Mouse (Mus musculus): Measurements from ENCODE around the gene Sprr3.
"Not testable (repeated sequence)": the region's sequence is repeated elsewhere in the genome, so short reads cannot be mapped to it uniquely, and the experiment has no call there.

Gene Sprr3

DNA sequence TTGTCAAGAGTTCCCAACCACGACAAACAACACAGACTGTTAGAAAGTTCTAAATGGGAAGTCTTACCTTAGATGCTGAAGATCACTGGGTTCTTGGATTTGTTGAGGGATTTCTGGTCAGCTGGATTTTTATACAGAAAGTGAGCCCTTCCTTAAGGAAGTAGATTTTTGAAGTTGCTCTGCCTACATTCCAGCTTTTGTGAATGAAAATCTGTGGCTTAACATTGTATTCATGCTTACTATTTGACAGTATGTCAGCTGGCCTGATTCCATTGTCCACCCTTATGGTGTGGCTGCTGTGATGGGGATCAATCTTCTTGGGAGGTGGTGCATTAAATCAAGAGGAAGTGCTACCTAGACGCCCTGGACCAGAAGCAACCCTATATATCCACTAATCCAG, at the start of gene Sprr3:
Sprr3 (minus strand) TSS at position 101 of the 400 bp plus-strand sequence.
- DNase-seq (ENCODE audit: low spot score in 2 of 2): no peak

DNA sequence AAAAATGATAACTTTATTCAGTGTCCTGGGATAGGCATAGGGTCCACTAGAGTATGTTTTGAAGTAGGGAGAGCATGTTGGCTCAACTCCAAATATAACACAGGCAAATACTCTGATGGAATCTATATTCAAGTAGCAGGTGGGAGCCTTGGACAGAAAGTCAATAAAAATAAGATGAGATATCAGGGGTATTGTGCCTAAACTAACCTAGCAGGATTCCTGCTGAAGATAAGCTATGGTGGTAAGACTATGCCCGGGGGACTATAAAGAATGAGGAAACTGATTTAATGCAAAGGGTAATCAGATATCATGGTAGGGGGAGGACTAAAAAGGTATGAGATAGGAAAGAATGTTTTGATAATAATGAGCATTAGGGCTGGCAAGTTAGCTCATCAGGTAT, 49.7 kb upstream of the Sprr3 start:
- no peak for DNase-seq (ENCODE audit: low spot score in 2 of 2)

DNA sequence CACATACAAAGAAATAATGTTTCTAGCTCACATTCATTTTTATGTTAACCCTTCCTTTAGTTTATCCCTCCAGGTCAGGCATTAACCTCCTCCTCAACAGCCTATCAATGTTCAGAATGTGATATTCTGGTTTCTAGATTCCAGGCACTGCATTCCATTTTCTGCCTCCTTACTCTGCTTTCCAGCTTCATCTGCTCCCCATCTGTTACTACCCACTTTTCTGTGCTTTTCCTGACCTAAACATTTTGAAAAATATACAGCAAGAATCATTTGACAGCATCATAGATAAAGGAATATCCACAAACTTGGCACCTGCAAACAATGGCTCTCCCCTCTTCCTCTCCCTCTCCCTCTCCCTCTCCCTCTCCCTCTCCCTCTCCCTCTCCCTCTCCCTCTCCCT, 45.0 kb upstream of the Sprr3 start:
- DNase-seq (ENCODE audit: low spot score in 2 of 2): no peak

DNA sequence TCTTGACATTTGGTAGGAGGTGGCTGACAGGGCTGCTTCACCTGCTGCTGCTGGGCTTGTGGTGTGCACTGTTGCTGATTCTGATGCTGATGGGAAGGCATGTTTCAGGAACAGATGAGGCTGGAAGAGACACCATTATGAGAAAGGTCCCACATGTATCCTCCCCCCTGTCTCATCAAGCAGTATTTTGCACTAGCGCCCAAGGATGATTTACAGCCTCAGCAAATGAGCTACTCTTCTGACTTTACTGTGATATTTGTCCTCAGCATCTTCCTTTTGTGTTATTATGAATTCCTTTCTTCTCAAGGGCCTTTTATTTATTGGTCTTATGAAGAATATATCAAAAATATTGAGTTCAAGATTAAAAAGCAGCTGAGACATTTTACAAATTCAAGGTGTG, 41.9 kb upstream of the Sprr3 start, which contains the start of gene Sprr4:
Sprr4 (minus strand) TSS at position 101 of the 400 bp plus-strand sequence.
- no peak for DNase-seq (ENCODE audit: low spot score in 2 of 2)

DNA sequence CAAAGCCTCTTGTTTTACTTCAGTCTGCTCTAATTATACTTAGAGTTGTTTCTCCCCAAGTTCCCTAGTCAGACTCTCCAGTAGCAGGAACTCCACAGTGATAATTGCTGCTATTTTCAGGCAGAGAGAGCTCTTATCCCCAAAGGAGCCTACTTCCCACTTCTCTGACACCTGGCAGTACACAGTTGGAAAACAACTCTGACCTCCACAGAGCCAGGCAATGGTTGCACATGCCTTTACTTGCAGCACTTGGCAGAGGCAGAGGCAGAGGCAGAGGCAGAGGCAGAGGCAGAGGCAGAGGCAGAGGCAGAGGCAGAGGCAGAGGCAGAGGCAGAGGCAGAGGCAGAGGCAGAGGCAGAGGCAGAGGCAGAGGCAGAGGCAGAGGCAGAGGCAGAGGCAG, 31.7 kb upstream of the Sprr3 start:
- not testable (repeated sequence) for DNase-seq (ENCODE audit: low spot score in 2 of 2)

DNA sequence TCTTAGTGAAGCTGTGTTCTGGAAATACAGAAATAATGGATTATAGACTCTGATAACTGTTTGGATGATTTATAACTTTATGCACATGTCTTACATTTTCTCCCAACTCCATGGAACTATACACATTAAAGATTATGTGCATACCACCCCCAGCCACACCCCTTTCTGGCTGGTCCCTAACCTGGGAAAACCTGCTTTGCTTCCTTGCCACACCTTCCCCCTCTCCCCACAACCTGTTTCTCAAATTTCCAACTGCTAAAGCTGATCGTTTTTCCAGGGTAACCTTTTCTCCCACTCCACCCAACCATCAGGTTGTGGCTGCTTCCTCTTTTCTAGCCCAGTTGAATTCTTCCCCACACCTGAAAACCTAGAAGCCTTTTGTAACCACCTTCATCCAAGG, 27.8 kb upstream of the Sprr3 start:
- no peak for DNase-seq (ENCODE audit: low spot score in 2 of 2)

DNA sequence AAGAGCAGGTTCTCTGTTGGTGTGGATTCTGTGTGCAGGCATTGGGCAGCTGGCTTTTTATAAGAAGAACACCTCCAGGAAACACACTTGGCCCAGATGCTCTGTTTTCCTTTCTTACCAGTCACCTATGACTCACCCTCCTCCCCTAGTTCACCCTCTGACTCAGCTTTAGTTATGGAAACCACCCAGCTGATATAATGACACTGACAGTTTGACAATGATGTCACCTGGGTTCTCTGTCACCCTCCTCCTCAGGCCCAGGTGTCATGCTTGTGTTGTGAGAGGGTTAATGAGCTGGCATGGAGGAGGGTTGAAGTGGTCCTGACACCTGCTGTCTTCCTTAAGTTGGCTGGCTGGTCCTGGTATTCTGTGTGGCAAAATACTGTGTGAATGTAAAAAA, 27.3 kb upstream of the Sprr3 start, which contains the start of gene Sprr1a:
Sprr1a (minus strand) TSS at position 33 of the 400 bp plus-strand sequence.
- no peak for DNase-seq (ENCODE audit: low spot score in 2 of 2)

DNA sequence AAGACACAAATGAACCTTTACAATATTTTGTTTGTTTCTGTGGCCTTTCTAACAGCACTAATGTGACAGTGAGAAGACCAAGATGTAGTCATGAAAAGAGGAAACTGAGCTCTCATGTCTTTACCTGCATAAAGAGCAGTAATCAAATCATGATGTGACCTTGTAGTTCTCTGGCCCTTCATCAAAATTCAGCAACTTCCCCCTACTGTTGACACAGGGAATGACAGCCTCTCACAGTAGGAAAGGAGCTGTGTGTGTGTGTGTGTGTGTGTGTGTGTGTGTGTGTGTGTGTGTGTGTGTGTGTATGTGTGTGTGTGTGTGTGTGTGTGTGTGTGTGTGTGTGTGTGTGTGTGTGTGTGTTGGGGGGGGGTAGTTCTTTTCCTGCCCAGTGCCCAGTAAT, 22.7 kb upstream of the Sprr3 start:
- not testable (repeated sequence) for DNase-seq (ENCODE audit: low spot score in 2 of 2)

DNA sequence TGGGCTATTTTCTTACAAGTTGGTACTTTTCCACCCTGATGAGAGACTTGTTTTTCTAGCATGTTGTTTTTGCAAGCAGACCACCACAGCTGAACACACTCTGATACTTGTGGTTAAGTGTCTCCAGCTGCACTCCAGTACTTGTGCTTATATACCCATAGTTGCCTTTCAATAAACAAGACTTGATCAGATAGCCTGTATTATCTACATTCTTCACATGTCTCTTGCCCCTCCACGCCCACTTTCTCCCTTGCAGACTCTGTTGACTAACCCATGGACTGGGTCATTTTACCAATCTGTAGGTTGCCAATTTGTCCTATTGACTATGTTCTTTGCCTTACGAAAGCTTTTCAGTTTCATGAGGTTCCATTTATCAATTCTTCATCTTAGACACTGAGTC, 11.6 kb upstream of the Sprr3 start:
- DNase-seq (ENCODE audit: low spot score in 2 of 2): no peak

DNA sequence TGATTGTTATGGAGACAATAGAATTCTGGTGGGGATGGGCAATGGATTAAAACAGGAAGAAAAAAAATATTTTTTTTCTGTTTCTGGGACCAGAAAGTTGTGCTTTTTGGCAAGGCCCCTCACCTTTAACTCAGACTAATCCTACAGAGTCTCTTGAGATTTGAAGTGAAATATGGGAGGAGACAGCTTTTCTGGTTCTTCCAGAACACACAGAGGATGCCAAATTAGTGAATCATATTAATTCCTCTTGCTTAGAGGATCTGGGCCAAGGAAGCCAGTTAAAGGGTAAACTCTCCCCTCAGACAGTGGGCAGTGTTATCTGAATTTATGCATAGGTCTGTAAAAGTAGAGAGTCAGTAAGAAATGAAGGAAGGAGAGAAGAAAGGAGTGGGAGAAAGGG, 8.9 kb upstream of the Sprr3 start:
- DNase-seq (ENCODE audit: low spot score in 2 of 2): no peak

DNA sequence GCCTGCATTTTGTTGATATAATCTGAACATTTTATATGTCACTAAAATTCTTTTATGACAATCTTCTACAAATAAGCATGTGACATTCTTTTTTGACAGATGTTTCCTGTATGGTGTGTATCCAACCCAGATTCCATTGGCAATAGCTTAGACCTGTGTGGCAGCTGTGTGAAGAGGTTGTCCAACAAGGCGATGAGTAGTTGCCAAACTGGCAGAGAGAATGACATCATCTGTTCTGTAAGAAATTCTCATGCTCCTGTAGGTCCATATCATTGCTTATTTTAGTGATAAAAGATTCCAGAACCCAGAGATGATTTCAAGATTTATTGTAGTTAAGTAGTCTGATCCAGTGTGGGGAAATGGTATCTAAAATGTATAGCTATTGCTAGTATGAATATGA, 8.1 kb upstream of the Sprr3 start:
- DNase-seq (ENCODE audit: low spot score in 2 of 2): no peak

DNA sequence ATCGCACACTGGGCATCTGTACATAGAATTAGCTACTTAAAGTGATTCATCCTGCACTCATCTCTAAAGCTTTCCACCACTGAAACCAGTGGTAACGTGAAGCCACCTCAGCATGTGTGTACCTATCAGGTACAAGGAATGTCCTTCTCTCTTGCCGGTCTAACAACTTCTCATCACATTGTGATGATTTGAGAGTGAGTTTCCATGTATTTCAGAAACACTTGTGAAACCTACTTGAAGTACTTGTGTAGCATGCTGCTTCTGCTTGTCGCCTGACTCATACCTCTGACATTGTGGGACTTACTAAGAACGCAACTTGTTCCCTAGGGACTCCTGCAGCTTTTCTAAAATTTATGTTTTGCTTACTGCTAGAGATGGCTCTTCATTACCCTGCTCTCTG, 3.4 kb downstream of the Sprr3 start:
- no peak for DNase-seq (ENCODE audit: low spot score in 2 of 2)

DNA sequence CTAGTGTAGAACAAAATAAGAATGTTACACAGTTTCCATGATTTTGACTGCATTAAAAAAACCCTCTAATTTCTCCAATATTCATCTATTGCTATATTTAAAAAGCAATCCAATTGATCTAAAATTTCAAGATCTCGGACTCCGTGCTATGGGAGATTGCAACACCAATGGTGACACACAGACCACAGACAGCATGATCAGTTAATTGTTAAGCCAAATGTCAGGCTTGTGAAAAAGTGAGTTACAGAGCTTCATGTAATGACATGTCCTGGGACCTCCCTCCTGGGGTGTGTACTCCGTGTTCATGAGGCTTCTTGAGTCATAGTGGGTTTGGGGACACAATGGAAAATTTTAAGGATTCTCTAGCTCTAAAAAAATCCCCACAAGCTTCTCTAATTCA, 18.3 kb downstream of the Sprr3 start:
- DNase-seq (ENCODE audit: low spot score in 2 of 2): no peak

DNA sequence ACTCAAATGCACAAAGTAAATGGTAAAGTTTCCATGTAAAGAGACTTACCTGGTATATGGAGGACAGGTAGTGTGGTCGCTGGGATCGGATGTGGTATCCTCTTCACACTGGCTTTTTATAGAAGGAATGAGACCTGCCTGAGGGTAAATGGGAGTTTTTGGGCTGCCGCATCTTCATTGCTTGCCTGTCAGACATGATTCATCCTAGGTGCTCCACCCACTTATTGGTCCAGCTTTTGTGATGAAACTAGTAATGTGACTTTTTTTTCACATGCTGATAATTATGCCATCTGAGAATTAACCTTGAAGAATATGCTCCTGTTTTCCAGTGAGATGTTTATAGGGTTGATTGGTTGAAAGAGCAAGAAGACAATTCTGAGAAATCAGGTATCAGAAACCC, 19.8 kb downstream of the Sprr3 start, which contains the start of gene Sprr1b:
Sprr1b (minus strand) TSS at position 101 of the 400 bp plus-strand sequence.
- DNase-seq (ENCODE audit: low spot score in 2 of 2): no peak

DNA sequence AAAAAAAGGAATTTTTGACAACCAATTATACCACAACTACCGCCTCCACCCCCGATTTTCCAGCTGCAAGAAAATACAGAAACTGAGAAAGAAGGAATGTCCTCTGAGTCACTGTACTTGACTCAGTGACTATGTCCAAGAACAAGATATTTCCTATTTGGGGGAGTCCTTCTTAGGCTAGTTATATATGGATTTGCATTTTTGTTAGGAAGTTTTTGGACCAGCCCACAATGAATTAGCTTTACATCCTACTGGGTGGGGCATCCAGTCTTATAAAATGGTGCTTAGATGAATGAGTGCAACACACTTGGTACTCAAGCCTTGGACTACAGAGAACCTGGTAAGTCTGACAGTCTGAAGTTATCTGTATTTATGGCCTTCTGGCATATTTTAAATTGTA, 26.2 kb downstream of the Sprr3 start, which contains the start of gene Sprr2k:
Sprr2k (plus strand) TSS at position 301 of the 400 bp plus-strand sequence.
- DNase-seq (ENCODE audit: low spot score in 2 of 2): no peak

DNA sequence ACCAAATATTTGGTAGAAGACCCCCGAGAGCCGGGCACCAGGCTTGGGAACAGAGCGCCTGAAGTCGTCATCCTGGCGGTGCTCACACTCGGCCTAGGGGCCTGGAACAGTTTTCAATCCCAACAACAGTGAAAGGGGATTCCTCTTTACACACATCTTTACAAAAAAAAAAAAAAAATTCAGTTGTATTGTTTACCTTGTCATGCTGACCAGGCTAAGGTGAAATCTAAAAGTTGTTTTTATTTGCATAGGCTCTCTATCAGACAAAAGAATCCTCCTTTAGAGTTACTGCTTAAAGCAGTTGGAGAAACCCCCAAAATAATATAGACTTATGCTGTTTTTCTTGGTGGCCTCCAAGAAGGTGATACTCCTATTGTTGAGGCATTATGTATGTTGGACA, 29.2 kb downstream of the Sprr3 start, which contains the start of gene Gm9774:
Gm9774 (minus strand) TSS at position 101 of the 400 bp plus-strand sequence.
- DNase-seq (ENCODE audit: low spot score in 2 of 2): no peak

DNA sequence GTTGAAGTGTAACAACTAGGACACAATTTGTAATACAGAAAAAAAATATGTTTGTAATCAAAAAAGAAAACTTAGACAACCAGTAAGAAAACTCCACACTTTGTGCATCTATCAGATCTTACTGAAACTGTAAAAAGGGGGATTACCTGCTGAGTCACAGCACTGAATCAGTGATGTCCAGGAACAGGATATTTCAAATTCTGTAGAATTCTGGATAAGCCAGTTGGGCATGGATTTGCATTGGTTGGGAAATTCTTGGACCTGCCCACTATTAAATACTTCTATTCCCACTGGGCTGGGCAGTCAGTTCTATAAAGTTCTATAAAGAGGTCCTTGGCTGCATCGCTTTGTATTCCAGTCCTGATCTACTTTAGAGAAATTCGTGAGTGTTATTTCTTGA, 40.7 kb downstream of the Sprr3 start, which contains the start of gene Sprr2j-ps:
Sprr2j-ps (plus strand) TSS at position 301 of the 400 bp plus-strand sequence.
- DNase-seq (ENCODE audit: low spot score in 2 of 2): no peak

DNA sequence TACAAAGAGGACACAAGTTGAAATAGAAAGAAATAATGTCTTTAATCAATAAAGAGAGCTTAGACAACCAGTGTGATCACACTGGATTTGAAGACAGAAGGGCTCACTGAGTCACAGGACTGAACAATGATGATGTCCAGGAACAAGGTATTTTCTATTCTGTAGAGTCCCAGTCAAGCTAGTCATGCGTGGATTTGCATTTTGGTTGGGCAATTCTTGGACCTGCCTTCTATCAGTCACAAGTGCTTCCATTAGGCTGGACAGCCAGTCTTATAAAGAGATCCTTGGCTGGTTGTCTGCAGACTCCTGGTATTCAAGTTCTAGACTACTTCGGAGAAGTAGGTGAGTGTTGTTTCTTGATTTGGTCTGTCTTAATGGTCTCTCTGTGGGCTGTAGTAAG, 50.8 kb downstream of the Sprr3 start, which contains the start of gene Sprr2i:
Sprr2i (plus strand) TSS at position 301 of the 400 bp plus-strand sequence.
- DNase-seq (ENCODE audit: low spot score in 2 of 2): no peak

All from left cerebral cortex, adult 9 months (tissue).